Comparison of ENCODE assay signal across 12 mouse cellular contexts in the genomic region with DNA sequence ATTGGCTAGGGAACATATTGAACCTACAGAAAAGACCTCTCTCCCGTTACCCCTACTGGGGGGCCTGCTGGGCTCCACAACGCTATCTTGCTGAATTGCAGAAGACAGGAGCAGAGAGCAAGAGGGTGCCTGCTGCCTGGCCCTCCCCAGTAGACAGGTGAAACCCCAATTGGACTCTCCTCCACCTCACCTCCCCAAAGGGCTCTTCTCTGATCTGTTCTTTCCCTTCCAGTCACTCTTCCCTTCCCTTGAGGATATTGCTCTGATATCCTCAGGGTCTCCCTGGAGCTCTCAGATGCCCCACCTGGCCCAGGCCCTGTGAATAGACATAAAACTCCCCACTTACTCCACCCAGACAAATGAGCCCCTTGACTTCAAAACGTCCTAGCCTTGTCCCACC. TPM values are rescaled to one million over a fixed set of nuclear protein-coding genes. Genes with fewer than 3 reads are reported as not detected.
DNase-seq lines count a peak whose midpoint lies in the region; ATAC-seq lines count a peak whose summit lies in the region.
"Had no signal": no experiment of that assay in that cellular context is flagged by ENCODE, and none has a peak within 500 bp of the region (broad histone marks: within the 10 kb centered on the region; RNA-seq: fewer than 3 reads in every experiment).

No protein-coding gene starts in this region.

- peak; percentile 6 for DNase-seq in kidney, adult 18-20 months
- no peak for DNase-seq in kidney, adult 11 months
- no peak for DNase-seq in lung, postnatal 10 days
- DNase-seq in left cerebral cortex, postnatal 14 days (ENCODE audit: low spot score in 2 of 2): no peak
- no peak for DNase-seq in urinary bladder, postnatal 25 days (ENCODE audit: low spot score)
- DNase-seq: cerebellum, adult 11 months had no signal

- H3K36me3 ChIP-seq in lung, embryonic 15.5 days: no peaks in the 10 kb centered on the region
- no peaks in the 10 kb centered on the region for H3K36me3 ChIP-seq in intestine, embryonic 16.5 days (ENCODE audit: control insufficient read depth, insufficient read depth, low read length)
- no peaks in the 10 kb centered on the region for H3K36me3 ChIP-seq in neural tube, embryonic 15.5 days
- H3K36me3 ChIP-seq: midbrain, embryonic 12.5 days had no signal

- H3K4me2 ChIP-seq in lung, embryonic 15.5 days: peak overlapping the region; percentile 74; the same call in 1 of the 2 replicates
- no peak overlapping the region for H3K4me2 ChIP-seq in intestine, embryonic 16.5 days (ENCODE audit: low read depth, low read length)
- H3K4me2 ChIP-seq in neural tube, embryonic 15.5 days: peak overlapping the region; percentile 63; the same call in 1 of the 2 replicates

- peak overlapping the region; percentile 80 for H3K27ac ChIP-seq in lung, embryonic 15.5 days
- peak overlapping the region; percentile 71 for H3K27ac ChIP-seq in intestine, embryonic 16.5 days (ENCODE audit: low read length)
- no peak overlapping the region for H3K27ac ChIP-seq in neural tube, embryonic 15.5 days (replicated peaks)
- H3K27ac ChIP-seq: liver, embryonic 14.5 days had no signal

- no peak overlapping the region for H3K9ac ChIP-seq in lung, embryonic 15.5 days
- H3K9ac ChIP-seq in intestine, embryonic 16.5 days (ENCODE audit: low read depth, low read length): peak overlapping the region; percentile 75; the same call in 1 of the 2 replicates
- H3K9ac ChIP-seq in neural tube, embryonic 15.5 days (replicated peaks): no peak overlapping the region
- H3K9ac ChIP-seq: liver, embryonic 14.5 days had no signal

- peaks cover 80% of the 10 kb centered on the region for H3K4me1 ChIP-seq in lung, embryonic 15.5 days
- peaks cover 84% of the 10 kb centered on the region for H3K4me1 ChIP-seq in intestine, embryonic 16.5 days (ENCODE audit: control insufficient read depth, insufficient read depth, low read length)
- H3K4me1 ChIP-seq in neural tube, embryonic 15.5 days: peaks cover 55% of the 10 kb centered on the region

- WGBS in lung, embryonic 15.5 days: 60% methylated on average over 3 of the region's 3 CpGs
- 66% methylated on average over 3 of the region's 3 CpGs for WGBS in intestine, embryonic 16.5 days
- WGBS in neural tube, embryonic 15.5 days: 65% methylated on average over 3 of the region's 3 CpGs

- no peak overlapping the region for H3K4me3 ChIP-seq in lung, embryonic 15.5 days
- no peak overlapping the region for H3K4me3 ChIP-seq in intestine, embryonic 16.5 days (ENCODE audit: low read length)
- H3K4me3 ChIP-seq in neural tube, embryonic 15.5 days (replicated peaks): no peak overlapping the region
- H3K4me3 ChIP-seq: midbrain, embryonic 12.5 days had no signal

- no peaks in the 10 kb centered on the region for H3K27me3 ChIP-seq in lung, embryonic 15.5 days
- H3K27me3 ChIP-seq in intestine, embryonic 16.5 days (replicated peaks; ENCODE audit: control insufficient read depth, insufficient read depth, low read length): no peaks in the 10 kb centered on the region
- no peaks in the 10 kb centered on the region for H3K27me3 ChIP-seq in neural tube, embryonic 15.5 days (replicated peaks)
- H3K27me3 ChIP-seq: midbrain, embryonic 12.5 days had no signal

- intact Hi-C loops in left cerebral cortex, postnatal 14 days (cut with DNase I): no loop called here

- ATAC-seq in lung, embryonic 15.5 days (ENCODE audit: borderline replicate concordance, extremely low read depth, low FRiP score, low TSS enrichment): no peak
- ATAC-seq in intestine, embryonic 16.5 days: no peak
- no peak for ATAC-seq in neural tube, embryonic 15.5 days (ENCODE audit: low FRiP score)
- ATAC-seq: forebrain, embryonic 14.5 days had no signal

- H3K9me3 ChIP-seq in lung, embryonic 15.5 days: no peaks in the 10 kb centered on the region
- no peaks in the 10 kb centered on the region for H3K9me3 ChIP-seq in intestine, embryonic 16.5 days (ENCODE audit: control insufficient read depth, low read length)
- no peaks in the 10 kb centered on the region for H3K9me3 ChIP-seq in neural tube, embryonic 15.5 days (replicated peaks)
- H3K9me3 ChIP-seq: midbrain, embryonic 12.5 days had no signal

RNA-seq across cellular contexts. Expression of a gene that starts 7.1 kb away (rescaled TPM):
- 7.3 and 9.0 TPM in 2 replicates for polyA plus RNA-seq in lung, embryonic 15.5 days (2015; fragmentation: Nextera tagmentation; extraction: Ambion mirVana)
- 5.5 and 7.0 TPM in 2 replicates for polyA plus RNA-seq in intestine, embryonic 16.5 days (2015; fragmentation: Nextera tagmentation; extraction: Ambion mirVana)
- polyA plus RNA-seq in neural tube, embryonic 15.5 days (2015; fragmentation: Nextera tagmentation; extraction: Ambion mirVana): 4.0 and 6.7 TPM in 2 replicates
- total RNA-seq in left cerebral cortex, postnatal 14 days (2021): 1 to 10 TPM; 6.5 to 9.9 TPM

RNA-seq across cellular contexts. Expression of a gene that starts 53.7 kb away (rescaled TPM):
- polyA plus RNA-seq in lung, embryonic 15.5 days (2015; fragmentation: Nextera tagmentation; extraction: Ambion mirVana): 2.7 and 3.0 TPM in 2 replicates
- polyA plus RNA-seq in intestine, embryonic 16.5 days (2015; fragmentation: Nextera tagmentation; extraction: Ambion mirVana): 3.0 and 3.5 TPM in 2 replicates
- 21.3 and 22.8 TPM in 2 replicates for polyA plus RNA-seq in neural tube, embryonic 15.5 days (2015; fragmentation: Nextera tagmentation; extraction: Ambion mirVana)
- total RNA-seq in left cerebral cortex, postnatal 14 days (2021): 1 to 10 TPM; 6.0 TPM
